Mouse (Mus musculus) Muller cell, postnatal 12 days (primary cell): ENCODE data around the gene Kcnf1.
A peak's percentile ranks its signal among the peaks of the same experiment; 100 is the strongest.

ENCODE experiments used
- DNase-seq: peaks from one replicate; pipeline ENCODE4 v3.0.0-alpha.2; 2015; ENCODE audit errors: inconsistent ontology term

The Kcnf1 gene

GRCm38 (mm10) chr12:17176757-17177092 lies at the start of gene Kcnf1:
Gene Kcnf1, minus strand, starts transcription at chr12:17176888.
- DNase-seq, result no peak

- DNase-seq, result peak; percentile 75
Measured at GRCm38 (mm10) chr12:17225012-17225411, 48.3 kb upstream of the Kcnf1 start.

- peak; percentile 19 for DNase-seq
Measured at GRCm38 (mm10) chr12:17223050-17223449, 46.4 kb upstream of the Kcnf1 start.

GRCm38 (mm10) chr12:17221891-17222428 lies 45.3 kb upstream of the Kcnf1 start:
- DNase-seq, result no peak

GRCm38 (mm10) chr12:17220631-17221030 lies 43.9 kb upstream of the Kcnf1 start:
- DNase-seq, result peak; percentile 95

GRCm38 (mm10) chr12:17219107-17219506 lies 42.4 kb upstream of the Kcnf1 start:
- DNase-seq, result no peak

- peak; percentile 27 for DNase-seq
Measured at GRCm38 (mm10) chr12:17218390-17218789, 41.7 kb upstream of the Kcnf1 start.

GRCm38 (mm10) chr12:17215751-17216150 lies 39.1 kb upstream of the Kcnf1 start:
- no peak for DNase-seq

GRCm38 (mm10) chr12:17202492-17203322 lies 26.0 kb upstream of the Kcnf1 start:
- no peak for DNase-seq

- DNase-seq, result no peak
Measured at GRCm38 (mm10) chr12:17198621-17199020, 21.9 kb upstream of the Kcnf1 start.

- DNase-seq, result no peak
Measured at GRCm38 (mm10) chr12:17194140-17194539, 17.5 kb upstream of the Kcnf1 start.

- DNase-seq, result no peak
Measured at GRCm38 (mm10) chr12:17193311-17193710, 16.6 kb upstream of the Kcnf1 start.

GRCm38 (mm10) chr12:17192887-17193286 lies 16.2 kb upstream of the Kcnf1 start:
- no peak for DNase-seq

- DNase-seq, result peak; percentile 88
Measured at GRCm38 (mm10) chr12:17184303-17184775, 7.7 kb upstream of the Kcnf1 start.

- DNase-seq, result no peak
Measured at GRCm38 (mm10) chr12:17183788-17184187, 7.1 kb upstream of the Kcnf1 start.

GRCm38 (mm10) chr12:17176041-17176756 lies 489 bp downstream of the Kcnf1 start:
- DNase-seq, result peak; percentile 74

- DNase-seq, result peak; percentile 18
Measured at GRCm38 (mm10) chr12:17175531-17175951, 1.1 kb downstream of the Kcnf1 start.

GRCm38 (mm10) chr12:17175124-17175523 lies 1.6 kb downstream of the Kcnf1 start:
- no peak for DNase-seq

- no peak for DNase-seq
Measured at GRCm38 (mm10) chr12:17174134-17174893, 2.4 kb downstream of the Kcnf1 start.

- no peak for DNase-seq
Measured at GRCm38 (mm10) chr12:17170406-17170805, 6.3 kb downstream of the Kcnf1 start.

- DNase-seq, result no peak
Measured at GRCm38 (mm10) chr12:17166116-17166515, 10.6 kb downstream of the Kcnf1 start.

- no peak for DNase-seq
Measured at GRCm38 (mm10) chr12:17163996-17164395, 12.7 kb downstream of the Kcnf1 start.
